Mouse (Mus musculus) thymus, adult 2 months (tissue): Measurements from ENCODE around the gene Trio.

Experiments used
- CTCF ChIP-seq: fragments of 200-500 bp; IDR thresholded peaks from 2 replicates; pipeline ENCODE4 v1.5.1; 2012; ENCODE audit warnings: mild to moderate bottlenecking, control low read depth, low read length, moderate library complexity, borderline replicate concordance; ENCODE audit not compliant: control insufficient read depth, poor library complexity, insufficient read depth; ENCODE audit errors: extremely low read depth
- POLR2A ChIP-seq: fragments of 200-500 bp; IDR thresholded peaks from 2 replicates; pipeline ENCODE4 v1.6.1; 2012; ENCODE audit warnings: mild to moderate bottlenecking, low read length, control low read depth, moderate library complexity; ENCODE audit not compliant: control insufficient read depth, poor library complexity, insufficient read depth; ENCODE audit errors: extremely low read depth

DNA sequence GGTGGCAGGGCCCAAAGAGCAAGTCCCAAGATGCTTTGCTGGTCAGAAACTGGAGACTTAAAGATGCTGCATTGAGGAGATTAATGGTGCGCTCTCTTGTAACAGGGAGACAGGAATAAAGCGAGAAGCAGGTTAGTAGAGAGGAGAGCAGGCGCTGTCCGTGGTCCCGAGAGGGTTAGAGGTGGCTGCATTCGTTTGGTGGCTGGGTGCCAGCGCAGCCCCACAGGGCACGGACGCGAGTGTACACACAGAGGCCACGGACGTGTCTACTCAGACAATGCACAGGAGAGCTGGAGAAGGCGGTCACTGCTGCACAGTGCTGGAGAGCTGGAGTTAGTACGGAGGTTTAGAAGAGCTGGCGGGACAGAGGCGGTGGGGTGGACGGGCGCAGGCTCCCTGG lies 278.1 kb downstream of the Trio start:
- TF ChIP-seq CTCF, result no peak
- no peak for TF ChIP-seq POLR2A
